Mouse (Mus musculus): ENCODE results near the gene Naa16.

Gene Naa16

GRCm38 (mm10) chr14:79275441-79275840 lies 115.1 kb downstream of the Naa16 start:
- no peak for DNase-seq (ENCODE audit: low spot score in 2 of 2)

Data from urinary bladder, postnatal 4 days (tissue).